Mouse (Mus musculus) limb, embryonic 11.5 days (tissue): ENCODE data around the gene Rundc3b. TPM values are rescaled to one million over a fixed set of nuclear protein-coding genes. Genes with fewer than 3 reads are reported as not detected.

ENCODE experiments used
- ATAC-seq: fragments of 200-750 bp; cut with Nextera tagmentation; 2 replicates; pipeline ENCODE4 v1.8.0; 2017; ENCODE audit warnings: low read depth; ENCODE audit not compliant: insufficient number of reproducible peaks, low FRiP score, low TSS enrichment
- DNase-seq: peaks from one replicate; pipeline ENCODE4 v3.0.0-alpha.2; 2015; ENCODE audit warnings: low spot score
- H3K27ac ChIP-seq: fragments of 300-500 bp; sonication (generic); replicated peaks from 2 replicates; pipeline ENCODE4 v1.5.1; 2014; ENCODE audit warnings: low read depth, mild to moderate bottlenecking, low read length
- H3K27me3 ChIP-seq: fragments of 300-500 bp; sonication (generic); 2 replicates; pipeline ENCODE4 v1.6.1; 2014; ENCODE audit warnings: mild to moderate bottlenecking, low read length, mixed read lengths; ENCODE audit not compliant: control insufficient read depth, insufficient read depth
- H3K36me3 ChIP-seq: fragments of 300-500 bp; sonication (generic); 2 replicates; pipeline ENCODE4 v1.6.1; 2014; ENCODE audit warnings: mild to moderate bottlenecking, low read length, moderate library complexity, mixed read lengths; ENCODE audit not compliant: control insufficient read depth, insufficient read depth
- H3K4me1 ChIP-seq: fragments of 300-500 bp; sonication (generic); 2 replicates; pipeline ENCODE4 v1.6.1; 2014; ENCODE audit warnings: low read length, mixed read lengths; ENCODE audit not compliant: control insufficient read depth, insufficient read depth
- H3K4me2 ChIP-seq: fragments of 300-500 bp; sonication (generic); 2 replicates; pipeline ENCODE4 v1.6.1; 2014; ENCODE audit warnings: low read depth, mild to moderate bottlenecking, moderate library complexity; ENCODE audit not compliant: severe bottlenecking
- H3K4me3 ChIP-seq: fragments of 300-500 bp; sonication (generic); 2 replicates; pipeline ENCODE4 v1.5.1; 2014; ENCODE audit warnings: low read depth, low read length
- H3K9ac ChIP-seq: fragments of 300-500 bp; sonication (generic); 2 replicates; pipeline ENCODE4 v1.6.1; 2014; ENCODE audit warnings: mild to moderate bottlenecking, low read length
- H3K9me3 ChIP-seq: fragments of 300-500 bp; sonication (generic); 2 replicates; pipeline ENCODE4 v1.6.1; 2016; ENCODE audit warnings: low read length; ENCODE audit not compliant: control insufficient read depth
- WGBS: fragments of 180-500 bp; shearing (Covaris S2); extraction: QIAGEN DNeasy Blood & Tissue Kit; methylation state at CpG from one replicate; pipeline ENCODE4 v1.1.7; 2014; 5-methylcytosine and 5-hydroxymethylcytosine counted together
- polyA plus RNA-seq: library from polyadenylated mRNA; unstranded; fragments of >200 nt; fragmentation: Nextera tagmentation; extraction: Ambion mirVana; gene quantifications from 2 replicates; pipeline ENCODE4 v1.2.1, GENCODE M21; 2014

Gene Rundc3b
- 3.5 and 4.8 TPM in 2 replicates for polyA plus RNA-seq

GRCm38 (mm10) chr5:8622596-8623231, at the start of gene Rundc3b:
Gene Rundc3b, minus strand, starts transcription at chr5:8622952.
- Histone ChIP-seq H3K27me3 (no peaks in the 10 kb centered on the region), H3K4me3 (peak within 1 kb of the TSS; percentile 76), H3K4me2 (peak within 1 kb of the TSS; percentile 97), H3K9ac (peak within 1 kb of the TSS; percentile 72), H3K36me3 (no peaks in the 10 kb centered on the region), H3K27ac (no peak within 1 kb of the TSS), H3K4me1 (no peaks in the 10 kb centered on the region), H3K9me3 (no peaks in the 10 kb centered on the region)
- 0% methylated on average over 42 of the region's 74 CpGs for WGBS
- peak; percentile 99 for ATAC-seq
- peak; percentile 89 for DNase-seq

GRCm38 (mm10) chr5:8669606-8670005, 46.9 kb upstream of the Rundc3b start:
- no peak for ATAC-seq
- WGBS: 89% methylated on average over 1 of the region's 1 CpGs

GRCm38 (mm10) chr5:8667758-8668474, 45.2 kb upstream of the Rundc3b start:
- ATAC-seq: no peak
- no peaks in the 10 kb centered on the region for H3K27me3 ChIP-seq
- 88% methylated on average over 9 of the region's 9 CpGs for WGBS

More at GRCm38 (mm10) chr5:8669606-8670005, 46.9 kb upstream of the Rundc3b start:
- no peak for DNase-seq
- H3K4me3 ChIP-seq: no peak overlapping the region
- H3K27ac ChIP-seq: no peak overlapping the region
- no peaks in the 10 kb centered on the region for H3K27me3 ChIP-seq
- H3K9ac ChIP-seq: no peak overlapping the region
- no peaks in the 10 kb centered on the region for H3K9me3 ChIP-seq
- H3K36me3 ChIP-seq: no peaks in the 10 kb centered on the region
- no peak overlapping the region for H3K4me2 ChIP-seq
- H3K4me1 ChIP-seq: no peaks in the 10 kb centered on the region

GRCm38 (mm10) chr5:8664678-8665077, 41.9 kb upstream of the Rundc3b start:
- Histone ChIP-seq H3K4me1 (no peaks in the 10 kb centered on the region), H3K9me3 (no peaks in the 10 kb centered on the region), H3K27me3 (no peaks in the 10 kb centered on the region), H3K4me3 (no peak overlapping the region), H3K9ac (no peak overlapping the region), H3K36me3 (no peaks in the 10 kb centered on the region), H3K27ac (no peak overlapping the region), H3K4me2 (no peak overlapping the region)
- WGBS: 69% methylated on average over 3 of the region's 3 CpGs
- ATAC-seq (no peak), DNase-seq (no peak)

More at GRCm38 (mm10) chr5:8667758-8668474, 45.2 kb upstream of the Rundc3b start:
- no peak overlapping the region for H3K4me3 ChIP-seq
- no peak overlapping the region for H3K9ac ChIP-seq
- no peaks in the 10 kb centered on the region for H3K36me3 ChIP-seq
- no peak overlapping the region for H3K4me2 ChIP-seq
- no peak for DNase-seq
- no peaks in the 10 kb centered on the region for H3K9me3 ChIP-seq
- no peak overlapping the region for H3K27ac ChIP-seq
- H3K4me1 ChIP-seq: no peaks in the 10 kb centered on the region

GRCm38 (mm10) chr5:8660738-8661151, 38.0 kb upstream of the Rundc3b start:
- Histone ChIP-seq H3K4me3 (peak overlapping the region; percentile 36), H3K36me3 (no peaks in the 10 kb centered on the region), H3K4me2 (peak overlapping the region; percentile 89), H3K9ac (no peak overlapping the region), H3K4me1 (no peaks in the 10 kb centered on the region), H3K27me3 (no peaks in the 10 kb centered on the region), H3K9me3 (no peaks in the 10 kb centered on the region), H3K27ac (no peak overlapping the region)
- DNase-seq (no peak), ATAC-seq (no peak)
- 52% methylated on average over 10 of the region's 10 CpGs for WGBS

GRCm38 (mm10) chr5:8659911-8660737, 37.4 kb upstream of the Rundc3b start, which contains the start of gene Abcb1a:
Gene Abcb1a, plus strand, starts transcription at chr5:8660077.
- Histone ChIP-seq H3K9me3 (no peaks in the 10 kb centered on the region), H3K36me3 (no peaks in the 10 kb centered on the region), H3K4me2 (peak within 1 kb of the TSS; percentile 89), H3K4me3 (peak within 1 kb of the TSS; percentile 36), H3K4me1 (no peaks in the 10 kb centered on the region), H3K27ac (no peak within 1 kb of the TSS), H3K27me3 (no peaks in the 10 kb centered on the region), H3K9ac (peak within 1 kb of the TSS; percentile 37; the same call in 1 of the 2 replicates)
- ATAC-seq (peak; percentile 73; the same call in 1 of the 2 replicates), DNase-seq (peak; percentile 51)
- WGBS: 4% methylated on average over 37 of the region's 37 CpGs

GRCm38 (mm10) chr5:8652085-8652484, 29.3 kb upstream of the Rundc3b start:
- H3K27me3 ChIP-seq: no peaks in the 10 kb centered on the region
- no peak for ATAC-seq
- 85% methylated on average over 2 of the region's 2 CpGs for WGBS
- H3K4me3 ChIP-seq: no peak overlapping the region
- no peaks in the 10 kb centered on the region for H3K36me3 ChIP-seq
- H3K27ac ChIP-seq: no peak overlapping the region
- no peak overlapping the region for H3K4me2 ChIP-seq
- no peaks in the 10 kb centered on the region for H3K4me1 ChIP-seq
- no peak for DNase-seq
- H3K9me3 ChIP-seq: no peaks in the 10 kb centered on the region
- no peak overlapping the region for H3K9ac ChIP-seq

GRCm38 (mm10) chr5:8648774-8649173, 26.0 kb upstream of the Rundc3b start:
- Histone ChIP-seq H3K4me2 (no peak overlapping the region), H3K9me3 (no peaks in the 10 kb centered on the region), H3K36me3 (no peaks in the 10 kb centered on the region), H3K9ac (no peak overlapping the region), H3K27me3 (no peaks in the 10 kb centered on the region), H3K4me1 (no peaks in the 10 kb centered on the region), H3K27ac (no peak overlapping the region), H3K4me3 (no peak overlapping the region)
- DNase-seq (no peak), ATAC-seq (no peak)
